1 mouse cellular context compared by ENCODE assay signal in genomic region chr11:98339071-98339501, GRCm38 (mm10).
TF ChIP-seq lines count a peak whose summit lies in the region.

No protein-coding gene starts in this region.

TF ChIP-seq in CH12.LX, 34 proteins besides CTCF, POLR2A, EP300 and RAD21 (continued from another document):
- no peak for TF ChIP-seq KAT2A (IDR thresholded peaks at IDR 0.05; ENCODE audit: insufficient replicate concordance, low read length)
- no peak for TF ChIP-seq TCF12 (IDR thresholded peaks at IDR 0.05; ENCODE audit: low read depth, low read length)
- no peak for TF ChIP-seq ZNF384 (IDR thresholded peaks at IDR 0.05; ENCODE audit: low read depth, low read length)
- no peak for TF ChIP-seq USF1 (IDR thresholded peaks at IDR 0.05; ENCODE audit: low read depth, low read length)
- TF ChIP-seq PAX5 (IDR thresholded peaks at IDR 0.05; ENCODE audit: low read length) = no peak
- TF ChIP-seq BHLHE40 (IDR thresholded peaks at IDR 0.05; ENCODE audit: low read depth, low read length) = no peak
